In genomic region chr4:106227428-106227827, GRCm38 (mm10) we compare ENCODE assay signal across 10 mouse cellular contexts.
A peak's percentile ranks its signal among the peaks of the same experiment; 100 is the strongest.
DNase-seq lines count a peak whose midpoint lies in the region; ATAC-seq and TF ChIP-seq lines count a peak whose summit lies in the region.
"Had no signal": no experiment of that assay in that cellular context is flagged by ENCODE, and none has a peak within 500 bp of the region (broad histone marks: within the 10 kb centered on the region; RNA-seq: fewer than 3 reads in every experiment).

No protein-coding gene starts in this region.

- ATAC-seq in forebrain, postnatal 0 days: no peak
- ATAC-seq in forebrain, embryonic 13.5 days: no peak
- ATAC-seq in embryonic facial prominence, embryonic 11.5 days (replicated peaks; ENCODE audit: insufficient number of reproducible peaks, low FRiP score, low TSS enrichment, low read depth): no peak

- no peaks in the 10 kb centered on the region for H3K36me3 ChIP-seq in forebrain, postnatal 0 days (ENCODE audit: insufficient read depth)
- H3K36me3 ChIP-seq in forebrain, embryonic 13.5 days (ENCODE audit: poor library complexity, severe bottlenecking): no peaks in the 10 kb centered on the region
- no peaks in the 10 kb centered on the region for H3K36me3 ChIP-seq in embryonic facial prominence, embryonic 11.5 days (replicated peaks; ENCODE audit: control insufficient read depth, insufficient read depth, low read depth, low read length)
- H3K36me3 ChIP-seq: embryonic facial prominence, embryonic 13.5 days; heart, embryonic 10.5 days had no signal

- no peak overlapping the region for H3K27ac ChIP-seq in forebrain, postnatal 0 days (ENCODE audit: low read depth, low read length)
- no peak overlapping the region for H3K27ac ChIP-seq in forebrain, embryonic 13.5 days
- no peak overlapping the region for H3K27ac ChIP-seq in left cerebral cortex, adult 2 months
- H3K27ac ChIP-seq in embryonic facial prominence, embryonic 11.5 days (replicated peaks; ENCODE audit: low read depth, low read length): no peak overlapping the region
- H3K27ac ChIP-seq: embryonic facial prominence, embryonic 13.5 days; heart, embryonic 10.5 days had no signal

- no peak overlapping the region for H3K9ac ChIP-seq in forebrain, postnatal 0 days
- no peak overlapping the region for H3K9ac ChIP-seq in forebrain, embryonic 13.5 days
- no peak overlapping the region for H3K9ac ChIP-seq in embryonic facial prominence, embryonic 11.5 days (replicated peaks; ENCODE audit: low read length)
- H3K9ac ChIP-seq: embryonic facial prominence, embryonic 13.5 days had no signal

- DNase-seq in forebrain, postnatal 0 days: no peak
- DNase-seq in left cerebral cortex, adult 2 months (ENCODE audit: extremely low spot score in 1 of 2, low spot score in 2 of 2): no peak
- DNase-seq in left cerebral cortex, adult 8-10 months (ENCODE audit: low spot score in 2 of 2): no peak
- DNase-seq in 416B (ENCODE audit: low read depth): peak; percentile 28
- peak; percentile 51 for DNase-seq in embryonic facial prominence, embryonic 11.5 days (ENCODE audit: low spot score)
- DNase-seq in adrenal gland, adult 18-20 months (ENCODE audit: low spot score in 2 of 2): no peak
- DNase-seq in layer of hippocampus, adult 9-11 months: no peak

- no peaks in the 10 kb centered on the region for H3K4me1 ChIP-seq in forebrain, postnatal 0 days (ENCODE audit: insufficient read depth)
- peaks cover 8% of the 10 kb centered on the region; the same call in 1 of the 2 replicates for H3K4me1 ChIP-seq in forebrain, embryonic 13.5 days
- no peaks in the 10 kb centered on the region for H3K4me1 ChIP-seq in embryonic facial prominence, embryonic 11.5 days (ENCODE audit: control insufficient read depth, insufficient read depth, low read length)

- no peak overlapping the region for H3K4me3 ChIP-seq in forebrain, postnatal 0 days (ENCODE audit: low read depth, low read length)
- no peak overlapping the region for H3K4me3 ChIP-seq in forebrain, embryonic 13.5 days
- no peak overlapping the region for H3K4me3 ChIP-seq in left cerebral cortex, adult 2 months
- no peak overlapping the region for H3K4me3 ChIP-seq in embryonic facial prominence, embryonic 11.5 days (ENCODE audit: low read depth, low read length)
- H3K4me3 ChIP-seq: embryonic facial prominence, embryonic 13.5 days; heart, embryonic 10.5 days had no signal

- no peak overlapping the region for H3K4me2 ChIP-seq in forebrain, postnatal 0 days (ENCODE audit: low read depth)
- H3K4me2 ChIP-seq in forebrain, embryonic 13.5 days: no peak overlapping the region
- no peak overlapping the region for H3K4me2 ChIP-seq in embryonic facial prominence, embryonic 11.5 days (ENCODE audit: low read depth, low read length)
- H3K4me2 ChIP-seq: embryonic facial prominence, embryonic 13.5 days had no signal

- no peaks in the 10 kb centered on the region for H3K9me3 ChIP-seq in forebrain, postnatal 0 days (ENCODE audit: low read length)
- peaks cover 5% of the 10 kb centered on the region; the same call in 1 of the 2 replicates for H3K9me3 ChIP-seq in forebrain, embryonic 13.5 days (replicated peaks)
- H3K9me3 ChIP-seq in embryonic facial prominence, embryonic 11.5 days (replicated peaks; ENCODE audit: control insufficient read depth, low read length): no peaks in the 10 kb centered on the region
- H3K9me3 ChIP-seq: embryonic facial prominence, embryonic 13.5 days; heart, embryonic 10.5 days had no signal

- 51% methylated on average over 8 of the region's 8 CpGs for WGBS in forebrain, postnatal 0 days
- WGBS in forebrain, embryonic 13.5 days: 58% methylated on average over 8 of the region's 8 CpGs
- WGBS in embryonic facial prominence, embryonic 11.5 days: 59% methylated on average over 8 of the region's 8 CpGs

- intact Hi-C loops in left cerebral cortex, adult 2 months (cut with DNase I): loop anchor here (2.0 to 5.0 kb wide), 2 partner anchors 1195 to 1317 kb away; no protein-coding TSS in a partner anchor

- TF ChIP-seq CTCF in forebrain, postnatal 0 days (IDR thresholded peaks at IDR 0.05; ENCODE audit: low read depth): peak; percentile 55
- peak; percentile 44 for TF ChIP-seq CTCF in left cerebral cortex, adult 2 months (IDR thresholded peaks at IDR 0.05)

- no peaks in the 10 kb centered on the region for H3K27me3 ChIP-seq in forebrain, postnatal 0 days (ENCODE audit: insufficient read depth, low read length)
- H3K27me3 ChIP-seq in forebrain, embryonic 13.5 days: no peaks in the 10 kb centered on the region
- no peaks in the 10 kb centered on the region for H3K27me3 ChIP-seq in embryonic facial prominence, embryonic 11.5 days (ENCODE audit: control insufficient read depth, insufficient read depth, low read length)
- H3K27me3 ChIP-seq: embryonic facial prominence, embryonic 13.5 days had no signal

Comparison
In these comparisons a context has a peak if more than half of its experiments do, and no peak if none do; other contexts are left out.
1. DNase-seq: peak in 416B (single experiment) and embryonic facial prominence, embryonic 11.5 days (single experiment); none in forebrain, postnatal 0 days (single experiment), left cerebral cortex, adult 2 months (0 of 2), left cerebral cortex, adult 8-10 months (0 of 2), adrenal gland, adult 18-20 months (0 of 2) and layer of hippocampus, adult 9-11 months (single experiment).